In genomic region chr19:6407109-6407508, GRCm38 (mm10) we compare ENCODE assay signal across 27 mouse cellular contexts. TPM values are rescaled to one million over a fixed set of nuclear protein-coding genes. Genes with fewer than 3 reads are reported as not detected.
"Had no signal": no experiment of that assay in that cellular context is flagged by ENCODE, and none has a peak within 500 bp of the region (broad histone marks: within the 10 kb centered on the region; RNA-seq: fewer than 3 reads in every experiment).

No protein-coding gene starts in this region.

- H3K9me3 ChIP-seq: heart, embryonic 13.5 days; heart, embryonic 15.5 days; hindbrain, embryonic 10.5 days; hindbrain, embryonic 12.5 days; limb, embryonic 10.5 days; limb, embryonic 12.5 days; liver, embryonic 13.5 days; liver, embryonic 15.5 days had no signal

- DNase-seq: gastrocnemius, adult 2 months; gastrocnemius, postnatal 10 days; gastrocnemius, postnatal 25 days; heart, adult 2 months; heart, postnatal 4 days; kidney, adult 18-20 months; kidney, adult 8-10 months; kidney, postnatal 10 days; kidney, postnatal 25 days; liver; liver, embryonic 13.5 days had no signal

- H3K27ac ChIP-seq: gastrocnemius, adult 2 months; heart, adult 2 months; heart, embryonic 13.5 days; heart, embryonic 15.5 days; hindbrain, embryonic 10.5 days; hindbrain, embryonic 12.5 days; hindbrain, embryonic 14.5 days; layer of hippocampus, adult 2 months; left cerebral cortex, adult 2 months; limb, embryonic 10.5 days; limb, embryonic 12.5 days; liver, embryonic 13.5 days; liver, embryonic 15.5 days had no signal

- H3K4me2 ChIP-seq: heart, embryonic 11.5 days; heart, embryonic 13.5 days; heart, embryonic 15.5 days; hindbrain, embryonic 12.5 days; hindbrain, embryonic 14.5 days; limb, embryonic 12.5 days; liver, embryonic 11.5 days; liver, embryonic 13.5 days; liver, embryonic 15.5 days had no signal

- H3K9ac ChIP-seq: heart, embryonic 13.5 days; heart, embryonic 15.5 days; hindbrain, embryonic 12.5 days; hindbrain, embryonic 14.5 days; limb, embryonic 12.5 days; liver, embryonic 13.5 days; liver, embryonic 15.5 days had no signal

- ATAC-seq: hindbrain, embryonic 16.5 days; inflammation-experienced regulatory T-cells, adult 6 months; intestine, postnatal 0 days had no signal

- H3K4me3 ChIP-seq: gastrocnemius, adult 2 months; heart, adult 2 months; heart, embryonic 13.5 days; heart, embryonic 15.5 days; hindbrain, embryonic 10.5 days; hindbrain, embryonic 12.5 days; layer of hippocampus, adult 2 months; left cerebral cortex, adult 2 months; limb, embryonic 10.5 days; limb, embryonic 12.5 days; liver, embryonic 13.5 days; liver, embryonic 15.5 days had no signal

- H3K36me3 ChIP-seq: heart, embryonic 13.5 days; heart, embryonic 15.5 days; hindbrain, embryonic 10.5 days; hindbrain, embryonic 12.5 days; limb, embryonic 10.5 days; limb, embryonic 12.5 days had no signal

RNA-seq across cellular contexts. Expression of gene Nrxn2, which starts 11.4 kb away (rescaled TPM):
- total RNA-seq: granulocyte monocyte progenitor cell, adult 5-6 weeks had no signal
